Mouse (Mus musculus): ENCODE measurements at regions not wholly inside any gene's neighbourhood (a gene's known extent, or its start where the extent isn't known, plus 50 kb on each side); places are given as distances from the start of the nearest gene placed in this dataset.

DNA sequence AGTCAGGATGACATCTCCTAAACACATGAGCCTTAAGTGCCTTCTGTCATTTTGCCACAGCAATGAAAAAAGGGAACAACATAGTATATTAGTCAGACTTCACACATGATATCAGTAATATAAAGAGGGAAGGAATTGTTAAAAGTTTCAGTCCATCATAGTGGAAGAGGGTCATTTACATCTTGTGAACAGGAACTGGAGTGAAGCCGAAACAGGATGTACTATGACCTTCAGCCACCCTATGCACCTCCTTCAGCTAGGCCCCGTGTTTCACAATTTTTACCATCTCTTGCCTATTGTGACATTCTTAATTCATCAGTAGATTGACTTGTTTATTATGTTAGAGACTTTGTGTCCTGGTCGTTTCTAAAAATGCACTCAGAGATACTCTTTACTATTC is 59.8 kb upstream of the St3gal5 start:
- in situ Hi-C loops (cut with MboI, MseI) = loop anchor here in 1 of 2 experiments (5.0 kb wide), 1 partner anchor 40 kb away; no protein-coding TSS in a partner anchor

DNA sequence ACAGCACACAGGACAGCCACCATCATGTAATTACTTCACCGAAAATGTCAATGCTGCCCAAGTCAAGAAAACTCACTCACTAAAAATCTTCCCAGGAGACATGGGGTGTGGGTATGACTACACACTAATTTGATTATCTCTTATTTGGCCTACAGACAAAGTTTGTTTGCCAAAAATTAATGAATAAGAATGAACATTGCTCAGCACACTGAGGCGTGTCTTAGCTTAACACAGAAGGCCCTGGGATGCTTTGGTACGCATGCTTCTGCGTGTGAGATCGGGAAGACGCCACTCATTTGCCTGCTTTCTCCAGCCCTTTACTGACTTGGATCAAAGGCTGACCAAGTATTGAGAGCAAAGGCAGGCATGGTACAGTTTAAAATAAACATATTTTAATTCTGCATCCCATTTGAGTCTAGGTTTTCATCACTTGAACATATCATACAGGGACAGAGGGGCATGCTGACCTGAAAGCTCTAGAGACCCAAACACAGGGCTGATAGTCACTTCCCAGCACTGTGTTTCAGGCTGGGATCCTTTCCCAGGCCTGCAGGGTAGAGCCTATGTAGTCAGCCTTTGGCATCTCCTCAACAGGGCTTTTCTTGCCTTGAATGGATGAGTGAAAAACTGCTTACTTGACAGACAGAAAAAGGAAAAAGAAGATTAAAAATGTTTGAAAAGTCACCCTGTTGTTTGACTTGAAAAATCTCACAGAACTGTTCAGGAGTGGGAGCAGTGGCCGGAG is 53.3 kb upstream of the St3gal5 start:
- in situ Hi-C loops (cut with MboI, MseI) = no loop called here
